Mouse (Mus musculus) layer of hippocampus, adult 6 months (tissue): ENCODE measurements around the gene Rlf. TPM values are rescaled to one million over a fixed set of nuclear protein-coding genes. Genes with fewer than 3 reads are reported as not detected.

Experiments
- long read RNA-seq, 2 experiments: library from polyadenylated mRNA; unstranded; transcript quantifications; one replicate each; pipeline ENCODE4 v2.0.0; 2019 to 2020
- polyA plus RNA-seq: library from polyadenylated mRNA; unstranded; fragments of <200 nt; fragmentation: Nextera tagmentation; gene quantifications from 2 replicates; pipeline ENCODE4 v1.2.3, GENCODE M21; 2021

Gene Rlf
- 6.3 and 8.2 TPM in 2 replicates for polyA plus RNA-seq
- long read RNA-seq, experiment 1, full-length matches to known transcripts, result 11 of 20 reads
- long read RNA-seq, experiment 1, partial matches to known transcripts, result 2 of 20 reads
- long read RNA-seq, experiment 1, other reads (novel, unspliced or antisense), result 7 of 20 reads
- long read RNA-seq, experiment 2, full-length matches to known transcripts, result 54 of 82 reads
- long read RNA-seq, experiment 2, partial matches to known transcripts, result 14 of 82 reads
- long read RNA-seq, experiment 2, other reads (novel, unspliced or antisense), result 14 of 82 reads

DNA sequence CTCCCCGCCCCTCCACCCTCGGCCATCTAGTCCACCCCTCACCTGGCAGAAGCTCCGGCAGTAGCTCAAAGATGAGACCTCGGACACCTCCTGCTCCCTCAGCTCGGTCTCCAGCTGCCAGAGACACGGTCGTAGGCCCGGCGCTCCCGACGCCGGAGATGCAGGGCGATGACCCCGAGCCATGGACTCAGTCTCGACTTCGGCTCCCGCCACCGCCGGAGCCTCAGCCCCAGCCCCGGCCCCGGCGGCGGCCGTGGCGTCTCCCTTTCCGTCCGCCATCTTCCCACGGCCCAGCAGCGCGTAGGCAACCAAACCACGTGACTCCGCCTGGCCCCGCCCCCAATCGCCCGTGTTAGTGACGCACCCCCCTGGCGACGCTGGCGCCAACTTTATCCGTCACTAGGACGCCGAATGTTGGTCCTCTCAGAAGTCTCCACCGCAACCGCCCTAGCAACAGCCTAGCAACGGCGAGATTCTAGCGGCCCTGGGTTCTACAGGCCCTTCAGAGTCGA is at the start of gene Rlf:
Gene Rlf, minus strand, starts transcription at position 292 of the 512 bp plus-strand sequence.

DNA sequence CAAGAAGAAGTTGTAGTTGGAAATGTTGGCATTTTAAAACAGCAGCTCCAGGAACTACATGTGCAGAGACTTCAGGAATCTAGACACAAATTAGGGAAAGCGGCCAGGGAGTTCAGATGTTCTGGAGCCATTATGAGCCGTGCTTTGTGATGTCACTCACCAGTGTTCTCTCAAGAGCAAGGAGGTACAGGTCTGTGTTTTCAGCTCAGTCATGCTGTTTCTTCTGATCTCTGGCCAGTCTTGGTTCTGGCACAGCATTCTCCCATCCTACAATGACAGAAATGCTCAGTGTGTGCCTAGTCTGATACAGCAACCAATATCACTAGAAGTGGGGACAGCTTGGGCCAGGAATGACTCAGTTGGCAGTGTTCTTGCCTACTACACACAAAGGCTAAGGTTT is 105.8 kb downstream of the Rlf start, which contains the start of gene Tmco2:
Gene Tmco2, minus strand, starts transcription at position 101 of the 400 bp plus-strand sequence.

DNA sequence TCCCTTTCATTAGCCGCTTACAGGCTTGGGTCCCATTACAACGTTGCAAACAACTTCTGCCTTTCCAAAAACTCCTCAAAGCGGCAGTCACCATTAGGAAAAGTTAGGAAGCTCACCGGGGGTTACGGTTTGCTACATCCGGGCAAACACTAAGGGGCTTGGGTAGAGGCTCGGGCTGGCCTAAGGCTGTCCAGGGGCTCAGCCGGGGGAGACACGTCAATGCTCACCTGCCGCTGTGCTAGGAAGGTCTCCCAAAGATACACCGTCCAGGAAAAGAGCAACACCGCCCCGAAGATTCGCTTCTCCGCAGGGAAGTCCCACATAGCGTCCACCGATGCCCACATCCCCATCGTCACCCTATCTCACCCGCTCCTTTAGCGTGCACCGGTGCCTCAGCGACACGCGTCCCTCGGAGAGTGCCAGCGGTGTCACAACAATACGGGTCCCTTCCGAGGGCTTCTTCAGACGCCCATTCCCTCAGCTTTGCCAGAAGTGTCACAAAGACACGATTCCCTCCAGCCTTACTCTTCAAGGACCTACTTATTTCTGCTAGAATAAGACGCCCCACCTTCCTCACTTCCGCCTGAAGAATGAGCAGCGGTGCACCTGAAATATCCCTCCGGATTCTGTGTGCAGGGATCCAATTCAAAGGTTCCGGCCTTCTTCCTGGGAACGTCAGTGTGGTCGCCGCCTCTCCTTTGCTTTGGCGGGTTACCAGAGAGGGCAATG is 117.1 kb downstream of the Rlf start, which contains the start of gene Zmpste24:
Gene Zmpste24, minus strand, starts transcription at position 592 of the 729 bp plus-strand sequence.

Other genes with a start within 250 kb of the Rlf start
- 19.2 and 20.1 TPM in 2 replicates for gene Smap2, start 197.8 kb downstream of the Rlf start, polyA plus RNA-seq
- 2.1 and 2.3 TPM in 2 replicates for gene Col9a2, start 175.7 kb downstream of the Rlf start, polyA plus RNA-seq
- 6.8 and 9.4 TPM in 2 replicates for gene Zmpste24, start 116.8 kb downstream of the Rlf start, polyA plus RNA-seq
- gene Tmco2, start 105.9 kb downstream of the Rlf start, polyA plus RNA-seq, result not detected in 2 replicates
- gene Gm12888, start 109.8 kb upstream of the Rlf start, polyA plus RNA-seq, result not detected in 2 replicates
- gene Gm12886, start 208.0 kb upstream of the Rlf start, polyA plus RNA-seq, result not detected in 2 replicates